Mouse (Mus musculus) stomach, embryonic 16.5 days (tissue): ENCODE measurements around the gene Rin3. TPM values are rescaled to one million over a fixed set of nuclear protein-coding genes. Genes with fewer than 3 reads are reported as not detected.

Source experiments
- ATAC-seq: fragments of 200-750 bp; cut with Nextera tagmentation; 2 replicates; pipeline ENCODE4 v1.8.0; 2017; ENCODE audit warnings: moderate number of reproducible peaks, moderate TSS enrichment; ENCODE audit not compliant: insufficient read depth, low FRiP score
- H3K27ac ChIP-seq: fragments of 300-500 bp; sonication (generic); 2 replicates; pipeline ENCODE4 v1.5.1; 2014; ENCODE audit warnings: low read length
- H3K27me3 ChIP-seq: fragments of 300-500 bp; sonication (generic); 2 replicates; pipeline ENCODE4 v1.6.1; 2014; ENCODE audit warnings: low read length, control low read depth, mixed read lengths; ENCODE audit not compliant: control insufficient read depth, insufficient read depth
- H3K36me3 ChIP-seq: fragments of 300-500 bp; sonication (generic); 2 replicates; pipeline ENCODE4 v1.6.1; 2014; ENCODE audit warnings: low read length; ENCODE audit not compliant: control insufficient read depth, insufficient read depth
- H3K4me1 ChIP-seq: fragments of 300-500 bp; sonication (generic); 2 replicates; pipeline ENCODE4 v1.6.1; 2014; ENCODE audit warnings: low read length, control low read depth, mixed read lengths; ENCODE audit not compliant: control insufficient read depth, insufficient read depth
- H3K4me2 ChIP-seq: fragments of 300-500 bp; sonication (generic); 2 replicates; pipeline ENCODE4 v1.6.1; 2014; ENCODE audit warnings: low read depth, low read length, mixed read lengths
- H3K4me3 ChIP-seq: fragments of 300-500 bp; sonication (generic); replicated peaks from 2 replicates; pipeline ENCODE4 v1.5.1; 2014; ENCODE audit warnings: mild to moderate bottlenecking, low read length
- H3K9ac ChIP-seq: fragments of 300-500 bp; sonication (generic); 2 replicates; pipeline ENCODE4 v1.6.1; 2014; ENCODE audit warnings: low read length
- H3K9me3 ChIP-seq: fragments of 300-500 bp; sonication (generic); replicated peaks from 2 replicates; pipeline ENCODE4 v1.6.1; 2016; ENCODE audit warnings: low read length, control low read depth; ENCODE audit not compliant: control insufficient read depth
- WGBS: fragments of 180-500 bp; shearing (Covaris S2); extraction: QIAGEN DNeasy Blood & Tissue Kit; methylation state at CpG from one replicate; pipeline ENCODE4 v1.1.7; 2014; 5-methylcytosine and 5-hydroxymethylcytosine counted together
- polyA plus RNA-seq: library from polyadenylated mRNA; unstranded; fragments of >200 nt; fragmentation: Nextera tagmentation; extraction: Ambion mirVana; gene quantifications from 2 replicates; pipeline ENCODE4 v1.2.1, GENCODE M21; 2015

The Rin3 gene
- polyA plus RNA-seq, 1 experiment from 2014 or later, result 9.3 TPM

DNA sequence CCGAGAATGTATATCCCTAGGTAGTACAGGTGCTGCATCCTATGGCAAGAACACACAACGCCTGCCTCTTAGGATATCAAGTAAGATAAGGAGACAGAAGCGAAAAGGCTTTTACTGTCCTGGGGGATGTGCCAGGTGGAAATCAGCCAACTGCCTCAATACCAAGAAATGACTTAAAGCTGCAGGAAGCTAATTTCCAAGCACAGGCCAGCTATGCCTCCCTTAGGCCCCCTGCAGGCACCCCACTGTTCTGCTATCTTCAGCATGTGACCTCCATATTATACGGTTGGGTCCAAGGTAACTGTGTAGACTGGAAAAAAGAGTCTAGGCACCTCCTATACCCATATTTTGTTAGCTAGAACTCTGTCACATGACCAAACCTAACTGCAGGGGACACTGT is 44.7 kb downstream of the Rin3 start:
- H3K27ac ChIP-seq, result no peak overlapping the region
- WGBS, result 64% methylated on average over 4 of the region's 4 CpGs
- no peaks in the 10 kb centered on the region for H3K9me3 ChIP-seq
- H3K4me1 ChIP-seq, result peaks cover 15% of the 10 kb centered on the region
- no peaks in the 10 kb centered on the region for H3K27me3 ChIP-seq
- H3K9ac ChIP-seq, result no peak overlapping the region
- no peak for ATAC-seq
- H3K4me3 ChIP-seq, result no peak overlapping the region
- no peaks in the 10 kb centered on the region for H3K36me3 ChIP-seq
- no peak overlapping the region for H3K4me2 ChIP-seq

DNA sequence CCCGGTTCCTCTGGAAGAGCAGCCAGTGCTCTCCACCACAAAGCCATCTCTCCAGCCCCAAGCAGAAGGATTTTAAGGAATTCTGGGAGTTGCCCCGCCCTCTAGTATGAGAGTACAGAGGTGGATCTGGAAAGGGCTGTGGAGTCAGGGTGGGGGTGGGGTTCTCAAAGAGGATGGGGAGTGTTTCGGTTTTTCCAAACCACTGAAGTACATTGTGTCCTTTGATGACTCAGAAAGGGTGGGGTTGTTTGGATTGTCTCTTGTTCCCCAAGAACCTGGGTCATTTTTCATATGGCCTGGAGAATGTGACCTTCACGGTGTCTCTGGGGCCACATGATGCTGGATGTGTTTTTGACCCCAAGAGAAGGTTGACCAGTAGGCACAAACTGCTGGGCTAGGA is 45.2 kb downstream of the Rin3 start:
- Histone ChIP-seq H3K27me3 (no peaks in the 10 kb centered on the region), H3K4me1 (peaks cover 15% of the 10 kb centered on the region), H3K36me3 (no peaks in the 10 kb centered on the region), H3K27ac (no peak overlapping the region), H3K9ac (no peak overlapping the region), H3K4me2 (no peak overlapping the region), H3K4me3 (no peak overlapping the region), H3K9me3 (no peaks in the 10 kb centered on the region)
- no peak for ATAC-seq
- 87% methylated on average over 4 of the region's 4 CpGs for WGBS

DNA sequence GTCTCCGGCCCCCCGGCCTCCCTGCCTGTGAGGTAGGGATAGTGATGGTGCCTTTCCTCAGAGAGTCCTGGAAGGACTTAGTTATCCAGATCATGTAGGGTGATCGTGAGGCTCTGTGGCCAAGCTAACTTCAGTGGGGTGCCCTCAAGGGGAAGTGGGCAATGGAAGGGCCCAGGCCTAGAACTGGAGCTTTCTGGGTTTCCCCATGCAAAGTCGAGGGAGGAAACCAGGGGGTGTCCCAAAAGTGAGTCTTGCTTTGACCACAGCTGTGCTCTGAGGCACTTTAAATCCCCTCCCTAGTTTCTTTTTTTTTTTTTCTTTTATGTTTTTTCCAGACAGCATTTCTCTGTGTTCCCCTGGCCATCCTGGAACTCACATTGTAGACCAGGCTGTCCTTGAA is 47.3 kb downstream of the Rin3 start:
- ATAC-seq, result no peak
- 87% methylated on average over 4 of the region's 4 CpGs for WGBS
- 0 out of 2 replicates have a peak, but pooled peaks cover 2% of the 10 kb centered on the region for H3K4me1 ChIP-seq

DNA sequence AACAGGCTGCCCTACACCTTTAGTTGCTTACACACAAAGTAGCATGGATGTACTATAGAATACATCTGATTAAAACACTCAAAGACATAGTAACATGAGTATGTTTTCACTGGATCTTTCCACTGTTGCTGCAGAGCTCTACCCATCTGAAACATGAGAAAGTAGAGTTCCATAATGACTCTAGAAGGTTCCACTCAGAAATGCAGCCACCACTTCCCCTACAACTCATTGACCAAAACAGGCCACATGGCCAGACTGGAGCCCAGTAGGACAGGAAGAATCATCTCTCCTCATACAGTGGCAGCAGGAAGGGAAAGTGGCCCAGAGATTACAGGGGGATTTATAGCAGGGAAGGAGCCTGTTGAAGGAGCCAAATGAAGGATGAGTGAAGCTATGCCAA is 47.9 kb downstream of the Rin3 start:
- no peak overlapping the region for H3K4me2 ChIP-seq
- H3K9me3 ChIP-seq, result no peaks in the 10 kb centered on the region
- ATAC-seq, result no peak
- H3K36me3 ChIP-seq, result no peaks in the 10 kb centered on the region
- H3K4me1 ChIP-seq, result 0 out of 2 replicates have a peak, but pooled peaks cover 2% of the 10 kb centered on the region
- no peak overlapping the region for H3K4me3 ChIP-seq
- no peaks in the 10 kb centered on the region for H3K27me3 ChIP-seq
- H3K9ac ChIP-seq, result no peak overlapping the region
- no peak overlapping the region for H3K27ac ChIP-seq

More for the DNA sequence above, 47.3 kb downstream of the Rin3 start:
- no peak overlapping the region for H3K4me3 ChIP-seq
- no peaks in the 10 kb centered on the region for H3K36me3 ChIP-seq
- no peak overlapping the region for H3K9ac ChIP-seq
- no peak overlapping the region for H3K27ac ChIP-seq
- H3K4me2 ChIP-seq, result no peak overlapping the region
- no peaks in the 10 kb centered on the region for H3K9me3 ChIP-seq
- H3K27me3 ChIP-seq, result no peaks in the 10 kb centered on the region

DNA sequence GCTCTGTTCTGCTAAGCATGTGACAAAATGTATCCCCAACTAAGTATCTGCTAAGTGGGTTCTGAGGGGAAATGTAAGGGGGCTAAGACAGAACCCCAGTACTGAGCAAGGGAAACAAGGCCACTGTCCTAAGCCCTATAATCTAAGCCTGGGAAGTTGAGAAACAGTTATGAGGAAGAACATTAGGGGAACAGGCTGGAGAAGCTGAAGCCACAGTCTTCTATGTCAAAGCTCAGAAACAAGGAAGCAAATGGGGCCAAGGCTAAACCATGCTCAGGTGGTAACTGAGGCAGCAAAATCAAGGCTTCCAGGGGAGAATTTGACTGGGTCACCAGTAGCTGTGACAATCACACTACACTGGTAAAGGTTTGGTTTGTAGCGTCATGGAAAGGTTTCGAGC is 50.3 kb downstream of the Rin3 start:
- Histone ChIP-seq H3K4me1 (no peaks in the 10 kb centered on the region), H3K27ac (no peak overlapping the region), H3K9ac (no peak overlapping the region), H3K4me2 (no peak overlapping the region), H3K36me3 (no peaks in the 10 kb centered on the region), H3K4me3 (no peak overlapping the region), H3K9me3 (no peaks in the 10 kb centered on the region), H3K27me3 (no peaks in the 10 kb centered on the region)
- ATAC-seq, result no peak
- WGBS, result 95% methylated on average over 2 of the region's 2 CpGs

DNA sequence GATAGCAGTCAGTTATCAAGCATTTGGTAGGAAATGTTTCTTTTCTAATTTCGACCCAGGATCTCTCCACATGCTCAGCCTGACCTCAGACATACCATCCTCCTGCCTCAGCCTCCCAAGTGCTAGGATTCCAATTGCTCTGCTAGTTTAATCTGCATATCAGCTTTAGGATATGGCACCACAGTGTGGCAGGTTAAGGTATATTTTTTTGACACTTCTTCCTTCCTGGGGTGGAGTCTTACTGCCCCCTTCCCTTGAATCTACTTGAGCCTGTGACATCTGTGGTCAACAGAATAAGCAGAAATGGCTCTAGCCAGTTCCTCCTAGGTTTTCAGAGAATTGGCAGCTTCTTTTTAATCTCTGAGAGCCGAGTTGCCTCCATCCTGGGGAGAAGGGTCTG is 56.2 kb downstream of the Rin3 start:
- 59% methylated on average over 2 of the region's 2 CpGs for WGBS
- no peak overlapping the region for H3K9ac ChIP-seq
- ATAC-seq, result no peak
- no peaks in the 10 kb centered on the region for H3K4me1 ChIP-seq
- no peak overlapping the region for H3K4me2 ChIP-seq
- H3K36me3 ChIP-seq, result no peaks in the 10 kb centered on the region
- no peak overlapping the region for H3K4me3 ChIP-seq
- no peaks in the 10 kb centered on the region for H3K9me3 ChIP-seq
- H3K27me3 ChIP-seq, result no peaks in the 10 kb centered on the region
- no peak overlapping the region for H3K27ac ChIP-seq

DNA sequence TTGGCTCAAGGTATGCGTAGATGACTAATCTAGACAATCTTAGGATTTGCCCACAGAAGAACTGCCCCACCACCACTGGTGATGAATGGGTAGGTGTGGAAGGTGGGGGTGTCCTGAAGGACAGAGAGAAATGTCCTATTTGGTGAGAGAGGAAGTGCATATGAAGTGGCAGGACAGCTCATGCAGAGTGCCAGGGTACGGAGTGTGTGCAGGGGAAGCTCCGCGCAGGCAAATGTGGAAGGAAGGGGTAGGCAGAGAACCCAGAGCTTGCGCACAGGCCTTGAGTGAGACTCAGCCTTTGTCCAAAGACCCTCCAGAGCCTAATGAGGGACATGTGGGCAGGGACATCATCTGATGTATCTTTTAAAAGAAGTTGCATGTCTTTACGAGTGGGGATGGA is 57.6 kb downstream of the Rin3 start:
- Histone ChIP-seq H3K27ac (no peak overlapping the region), H3K4me2 (no peak overlapping the region), H3K9ac (no peak overlapping the region), H3K36me3 (no peaks in the 10 kb centered on the region), H3K4me1 (no peaks in the 10 kb centered on the region), H3K9me3 (no peaks in the 10 kb centered on the region), H3K4me3 (no peak overlapping the region), H3K27me3 (no peaks in the 10 kb centered on the region)
- no peak for ATAC-seq
- WGBS, result 88% methylated on average over 6 of the region's 6 CpGs

DNA sequence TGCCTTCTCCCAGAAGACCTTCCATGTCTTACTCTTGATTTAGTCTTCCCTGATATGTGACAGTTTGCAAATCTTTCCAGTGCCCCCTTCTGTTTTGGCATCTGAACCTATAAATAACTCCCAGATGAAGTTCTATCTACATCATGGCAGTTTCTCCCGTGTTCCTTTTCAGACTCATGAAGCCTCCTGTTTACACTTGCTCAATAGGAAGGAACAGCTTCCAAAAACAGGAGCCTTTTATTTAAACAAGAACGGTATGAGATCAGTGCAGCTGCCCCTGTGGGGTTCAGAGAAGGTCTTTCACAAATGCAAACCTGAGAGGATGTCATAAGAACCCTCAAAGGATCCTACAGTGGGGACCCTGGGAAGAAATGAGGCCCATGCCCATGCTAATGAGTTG is 59.3 kb downstream of the Rin3 start:
- Histone ChIP-seq H3K4me1 (no peaks in the 10 kb centered on the region), H3K36me3 (no peaks in the 10 kb centered on the region), H3K9ac (no peak overlapping the region), H3K9me3 (no peaks in the 10 kb centered on the region), H3K27me3 (no peaks in the 10 kb centered on the region), H3K4me2 (no peak overlapping the region), H3K27ac (no peak overlapping the region), H3K4me3 (no peak overlapping the region)
- ATAC-seq, result no peak
- 27% methylated on average over 2 of the region's 2 CpGs for WGBS

DNA sequence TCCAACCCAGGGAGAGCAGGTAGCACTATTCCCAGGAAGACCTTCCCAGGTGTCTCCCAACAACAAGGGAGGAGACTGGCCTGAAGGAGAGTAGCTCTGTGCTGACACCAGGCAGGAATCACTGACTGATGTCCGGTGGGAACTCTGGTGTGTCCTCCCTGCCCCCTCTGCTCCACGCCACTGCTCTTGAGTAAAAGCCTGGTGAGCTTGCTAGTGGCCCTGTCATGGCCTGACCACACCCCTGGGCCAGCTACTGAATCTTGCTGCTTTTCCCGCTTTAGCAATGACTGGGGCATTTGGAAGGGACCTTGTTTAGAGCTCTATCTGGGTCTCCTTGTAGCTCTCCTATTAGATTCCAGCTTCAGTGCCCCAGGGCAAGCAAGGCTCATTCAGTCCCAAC is 59.8 kb downstream of the Rin3 start:
- H3K9ac ChIP-seq, result no peak overlapping the region
- ATAC-seq, result no peak
- H3K9me3 ChIP-seq, result no peaks in the 10 kb centered on the region
- H3K36me3 ChIP-seq, result no peaks in the 10 kb centered on the region
- no peaks in the 10 kb centered on the region for H3K27me3 ChIP-seq
- no peak overlapping the region for H3K4me2 ChIP-seq
- H3K4me1 ChIP-seq, result no peaks in the 10 kb centered on the region
- 60% methylated on average over 3 of the region's 3 CpGs for WGBS
- no peak overlapping the region for H3K27ac ChIP-seq
- H3K4me3 ChIP-seq, result no peak overlapping the region
